Mouse (Mus musculus) hematopoietic stem cell, adult 5-6 weeks (primary cell): ENCODE data around the gene Cilp2. TPM values are rescaled to one million over a fixed set of nuclear protein-coding genes. Genes with fewer than 3 reads are reported as not detected.

Experiments
- ATAC-seq, 2 experiments: fragments of 125-278 bp in 1 of 2; replicated peaks in 1 of 2; 2 replicates each; pipeline ENCODE4 v1.8.0; 2016 to 2017; ENCODE audit warnings: inconsistent platforms in 2 of 2, mild to moderate bottlenecking in 2 of 2, moderate number of reproducible peaks in 2 of 2, low read depth in 1 of 2, moderate TSS enrichment in 1 of 2; ENCODE audit not compliant: low FRiP score in 2 of 2, poor library complexity in 2 of 2, severe bottlenecking in 2 of 2, insufficient read depth in 1 of 2, low TSS enrichment in 1 of 2
- total RNA-seq: library from RNA; stranded (forward); fragments of 172-1452, 232-1000 nt; gene quantifications from 2 replicates; pipeline ENCODE4 v1.2.3, GENCODE M21; 2017

Cilp2 gene
- total RNA-seq, 1 experiment from 2014 or later: not detected

GRCm38 (mm10) chr8:69904096-69904495 is 16.6 kb upstream of the Cilp2 start:
- ATAC-seq: no peak

- peak; percentile 68 to 71 for ATAC-seq
These were observed 15.6 kb upstream of the Cilp2 start for GRCm38 (mm10) chr8:69903063-69903542.

- peak in 1 of 2 experiments; percentile 12; a peak in 1 of 4 replicates for ATAC-seq
These were observed 14.9 kb upstream of the Cilp2 start, which contains the start of the genes Tssk6, Ndufa13 and Yjefn3 for GRCm38 (mm10) chr8:69902163-69903062. Gene Tssk6, plus strand, starts transcription at chr8:69902184. Gene Ndufa13, minus strand, starts transcription at chr8:69902558. Gene Yjefn3, minus strand, starts transcription at chr8:69902712.

GRCm38 (mm10) chr8:69901484-69902162 is 14.1 kb upstream of the Cilp2 start:
- peak; percentile 76 to 81 for ATAC-seq

- ATAC-seq: no peak
These were observed 13.5 kb upstream of the Cilp2 start for GRCm38 (mm10) chr8:69900895-69901451.

GRCm38 (mm10) chr8:69899876-69900275 is 12.4 kb upstream of the Cilp2 start:
- ATAC-seq: no peak

GRCm38 (mm10) chr8:69897857-69898256 is 10.4 kb upstream of the Cilp2 start:
- no peak for ATAC-seq

GRCm38 (mm10) chr8:69895772-69896451 is 8.4 kb upstream of the Cilp2 start:
- no peak for ATAC-seq

GRCm38 (mm10) chr8:69894836-69895332 is 7.4 kb upstream of the Cilp2 start:
- ATAC-seq: no peak

- ATAC-seq: 0 out of 4 replicates have a peak, but pooled peaks of 1 of the 2 experiments have one; percentile 30
These were observed 6.4 kb upstream of the Cilp2 start for GRCm38 (mm10) chr8:69893863-69894262.

- ATAC-seq: peak in 1 of 2 experiments; percentile 27; a peak in 1 of 4 replicates
These were observed 3.3 kb upstream of the Cilp2 start for GRCm38 (mm10) chr8:69890813-69891241.

- ATAC-seq: no peak
These were observed 1.4 kb upstream of the Cilp2 start for GRCm38 (mm10) chr8:69888902-69889301.

GRCm38 (mm10) chr8:69888244-69888866 is 868 bp upstream of the Cilp2 start:
- ATAC-seq: 0 out of 4 replicates have a peak, but pooled peaks of 1 of the 2 experiments have one; percentile 8

GRCm38 (mm10) chr8:69884141-69884540 is 3.3 kb downstream of the Cilp2 start:
- ATAC-seq: no peak

GRCm38 (mm10) chr8:69882833-69883600 is 4.5 kb downstream of the Cilp2 start:
- no peak for ATAC-seq
